Mouse (Mus musculus) forelimb bud, embryonic 11.5 days (tissue): ENCODE data around the gene Gm29564.
"Not testable (repeated sequence)": the region's sequence is repeated elsewhere in the genome, so short reads cannot be mapped to it uniquely, and the experiment has no call there.

ENCODE experiments used
- DNase-seq: peaks from one replicate; pipeline ENCODE4 v3.0.0-alpha.2; 2012; ENCODE audit warnings: low read depth, low spot score

The Gm29564 gene

DNA sequence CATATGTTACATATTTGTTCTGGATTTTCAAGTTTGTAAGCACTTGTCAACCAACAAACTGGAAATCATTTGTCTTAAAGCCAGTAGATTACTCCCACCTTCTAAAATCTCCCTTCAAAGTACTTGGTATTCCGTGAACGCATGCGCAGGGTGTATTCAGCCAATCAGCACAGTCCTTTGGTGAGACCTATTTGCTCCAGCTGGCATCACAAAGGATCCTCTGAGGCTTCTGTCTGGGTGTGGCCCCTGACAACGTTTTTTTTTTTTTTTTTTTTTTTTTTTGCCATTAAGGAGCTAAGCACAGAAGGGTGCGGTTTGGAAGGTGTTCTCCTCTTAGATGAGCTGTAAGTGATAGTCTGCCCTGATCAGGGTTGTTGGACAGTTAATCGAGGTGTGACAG lies at the start of gene Gm29564:
Gene Gm29564 (plus strand): TSS at position 301 of the 400 bp plus-strand sequence.
- DNase-seq, result not testable (repeated sequence)
